Mouse (Mus musculus) left cerebral cortex, adult 18-20 months (tissue): ENCODE measurements around the gene Gtf3c1. TPM values are rescaled to one million over a fixed set of nuclear protein-coding genes. Genes with fewer than 3 reads are reported as not detected.
"Not testable (repeated sequence)": the region's sequence is repeated elsewhere in the genome, so short reads cannot be mapped to it uniquely, and the experiment has no call there.

Experiments
- DNase-seq, 2 experiments: peaks; one replicate each; pipeline ENCODE4 v3.0.0; 2021 to 2022; ENCODE audit warnings: low spot score in 2 of 2, mixed read lengths in 1 of 2
- long read RNA-seq, 2 experiments: library from polyadenylated mRNA; stranded (forward); transcript quantifications; one replicate each; pipeline ENCODE4 v2.0.0; 2021
- total RNA-seq, 2 experiments: library from RNA; stranded (reverse); gene quantifications; 2 replicates each; pipeline ENCODE4 v1.2.3; 2021

Gtf3c1 gene
- 100 to 1,000 TPM in 1 of 2 experiments, 10 to 100 TPM in 1; 97.5 to 101 TPM for total RNA-seq
- long read RNA-seq, experiment 1, full-length matches to known transcripts, result 15 of 42 reads
- long read RNA-seq, experiment 1, partial matches to known transcripts, result 19 of 42 reads
- long read RNA-seq, experiment 1, other reads (novel, unspliced or antisense), result 8 of 42 reads
- long read RNA-seq, experiment 2, full-length matches to known transcripts, result 6 of 23 reads
- long read RNA-seq, experiment 2, partial matches to known transcripts, result 15 of 23 reads
- long read RNA-seq, experiment 2, other reads (novel, unspliced or antisense), result 2 of 23 reads

DNA sequence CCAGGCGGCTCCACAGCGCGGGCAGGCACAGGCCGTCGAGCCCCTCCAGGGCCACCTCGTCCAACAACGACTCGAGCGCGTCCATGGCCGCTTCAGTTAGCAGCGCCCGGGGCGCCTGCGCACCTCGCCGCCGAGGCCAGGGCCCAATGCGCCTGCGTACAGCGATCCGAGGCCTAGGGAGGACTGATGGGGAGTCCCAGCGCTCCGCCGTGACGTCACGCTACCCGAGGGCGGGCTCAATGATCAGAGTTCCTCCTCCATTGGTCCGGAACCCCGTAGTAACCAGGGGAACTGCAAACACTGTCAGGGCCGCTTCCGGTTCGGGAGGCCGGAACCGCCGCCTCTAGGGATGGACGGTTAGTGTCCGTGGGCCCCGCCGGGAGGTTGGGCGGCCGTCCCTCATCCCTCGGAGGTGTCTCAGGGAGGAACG lies at the start of gene Gtf3c1, which contains the start of gene D430042O09Rik:
Gene Gtf3c1 (minus strand): TSS at position 188 of the 430 bp plus-strand sequence.
Gene D430042O09Rik (plus strand): TSS at position 296 of the 430 bp plus-strand sequence.
- peak; percentile 100 for DNase-seq

DNA sequence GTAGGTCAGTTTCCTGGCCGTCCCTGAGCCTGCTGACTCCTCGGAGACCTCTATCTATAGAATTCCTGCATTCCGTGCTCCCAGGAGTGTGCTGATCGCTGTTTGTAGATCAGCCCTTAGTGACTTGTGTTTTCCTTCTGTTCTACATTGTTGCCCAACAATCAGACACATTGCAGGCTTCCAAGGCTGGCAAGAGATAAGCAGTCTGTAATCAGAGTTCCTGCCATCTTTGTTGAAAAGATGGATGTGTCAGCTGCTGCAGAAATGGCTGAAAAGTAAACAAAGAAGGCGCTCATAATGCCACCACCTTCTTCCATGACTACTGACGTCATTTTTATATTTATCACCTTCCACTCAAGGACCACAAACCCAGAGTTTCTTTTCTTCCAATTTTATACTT lies 49.2 kb upstream of the Gtf3c1 start:
- DNase-seq, result no peak

GRCm38 (mm10) chr7:125753326-125753715 lies 45.7 kb upstream of the Gtf3c1 start:
- no peak for DNase-seq

- no peak for DNase-seq
Measured at GRCm38 (mm10) chr7:125752699-125753325, 45.2 kb upstream of the Gtf3c1 start.

DNA sequence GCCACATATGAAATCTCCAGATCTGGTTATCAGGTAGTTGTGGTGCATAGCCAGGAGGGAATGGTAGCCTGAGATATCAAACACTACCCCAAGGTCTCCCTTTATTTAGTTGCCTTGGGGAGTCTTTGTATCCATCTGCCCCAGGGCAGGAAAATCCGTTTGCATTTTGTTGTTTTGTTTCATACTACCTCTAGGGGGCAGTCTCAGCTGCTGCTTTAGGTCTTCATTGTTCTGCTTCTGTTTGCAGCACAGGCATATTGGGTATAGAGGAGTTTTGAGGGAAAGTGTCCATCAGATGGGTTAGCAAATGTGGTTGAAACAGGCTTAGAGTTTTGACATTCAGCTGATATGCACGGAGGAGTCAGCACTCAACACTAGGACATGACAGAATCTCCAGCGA lies 40.6 kb upstream of the Gtf3c1 start:
- no peak for DNase-seq

- no peak for DNase-seq
Measured at GRCm38 (mm10) chr7:125747316-125747690, 39.7 kb upstream of the Gtf3c1 start.

DNA sequence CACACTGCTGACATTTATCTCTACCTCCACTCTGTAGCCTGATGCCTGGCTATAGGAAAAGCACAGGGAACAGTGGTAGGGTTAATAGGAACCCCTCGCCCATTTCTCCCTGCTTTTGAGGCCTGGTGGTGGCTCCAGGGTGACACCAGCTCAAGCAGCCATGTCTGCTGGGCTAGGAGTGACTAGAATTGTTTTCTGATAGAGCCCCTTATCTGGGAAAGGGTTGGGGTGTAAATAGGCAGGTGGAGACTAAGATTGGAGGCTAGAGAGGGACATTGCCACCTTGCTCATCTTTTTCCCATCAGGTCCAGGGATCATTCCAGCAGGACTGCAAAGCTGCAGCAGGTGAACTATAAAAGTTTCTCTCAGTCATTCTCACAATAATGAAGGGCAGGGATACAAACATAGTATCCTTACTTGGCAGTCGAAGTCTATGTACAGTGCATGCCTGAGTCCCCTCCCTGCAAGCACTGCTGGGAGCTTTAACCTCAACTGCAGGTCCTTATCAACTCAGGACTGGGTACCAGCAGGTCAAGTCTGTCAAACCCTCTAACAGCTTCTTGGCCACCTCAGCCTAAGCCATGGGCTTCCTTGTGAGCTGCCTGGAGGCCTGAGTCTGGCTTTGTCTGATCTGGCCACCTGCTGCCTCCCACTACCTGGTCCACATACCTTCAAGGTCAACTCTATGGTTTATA lies 39.2 kb upstream of the Gtf3c1 start:
- DNase-seq, result no peak

DNA sequence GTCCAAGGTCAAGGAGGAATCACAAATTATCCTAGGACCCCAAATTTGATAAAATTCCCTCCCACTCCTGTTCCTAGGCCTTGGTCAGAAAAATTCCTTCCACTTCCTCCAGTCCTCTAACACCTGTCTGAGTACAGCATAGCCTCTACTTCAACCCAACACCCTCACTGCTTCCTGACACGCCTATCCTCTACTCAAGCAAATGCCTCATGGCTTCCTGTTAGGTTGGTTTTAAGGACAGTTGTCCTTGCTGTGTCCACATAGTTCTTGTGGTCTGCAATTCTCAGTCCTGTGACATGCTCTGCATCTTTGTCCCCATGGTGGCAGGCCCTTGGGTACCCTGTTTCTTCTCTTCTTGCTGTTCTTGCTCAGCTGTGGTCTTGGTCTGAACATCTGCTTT lies 37.2 kb upstream of the Gtf3c1 start:
- DNase-seq, result no peak

DNA sequence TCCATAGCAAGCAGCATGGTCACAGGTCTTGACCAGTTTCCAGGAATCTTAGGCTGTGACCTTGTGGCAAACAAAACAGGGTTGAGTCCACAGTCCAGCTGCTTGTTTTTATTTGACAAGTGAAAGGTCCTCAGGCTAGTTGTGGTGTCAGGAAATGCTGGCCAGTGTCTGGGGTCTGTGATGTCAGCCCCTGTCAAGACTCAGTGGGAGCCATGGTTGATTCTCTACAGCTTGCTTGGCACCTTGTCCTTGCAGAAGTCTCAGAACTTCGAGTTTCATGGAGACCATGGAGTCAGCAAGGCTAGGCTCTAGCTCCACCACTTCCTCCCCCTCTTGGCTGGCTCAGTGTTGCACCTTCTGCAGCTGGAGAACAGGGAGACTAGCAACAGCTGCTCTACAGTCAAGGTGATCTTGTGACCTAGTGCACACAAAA lies 33.7 kb upstream of the Gtf3c1 start:
- no peak for DNase-seq

DNA sequence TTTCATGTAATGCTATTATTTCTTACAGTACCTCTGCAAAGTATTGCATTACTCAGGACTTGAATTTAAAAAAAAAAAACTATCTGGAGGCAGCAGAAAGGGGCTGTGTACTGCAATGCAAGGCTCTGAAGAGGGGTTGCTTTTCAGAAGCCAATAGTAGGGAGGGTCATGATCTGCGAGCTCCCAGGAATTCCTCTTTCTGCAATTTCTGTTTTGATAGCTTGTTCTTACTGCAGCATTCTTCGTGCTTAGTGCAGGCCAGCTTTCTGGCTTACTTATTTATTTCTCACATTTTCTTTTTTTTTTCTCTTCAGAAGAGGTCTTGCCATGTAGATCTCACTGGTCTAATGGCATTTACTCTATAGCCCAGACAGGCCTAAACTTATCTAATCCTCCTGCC lies 32.9 kb upstream of the Gtf3c1 start:
- no peak for DNase-seq

DNA sequence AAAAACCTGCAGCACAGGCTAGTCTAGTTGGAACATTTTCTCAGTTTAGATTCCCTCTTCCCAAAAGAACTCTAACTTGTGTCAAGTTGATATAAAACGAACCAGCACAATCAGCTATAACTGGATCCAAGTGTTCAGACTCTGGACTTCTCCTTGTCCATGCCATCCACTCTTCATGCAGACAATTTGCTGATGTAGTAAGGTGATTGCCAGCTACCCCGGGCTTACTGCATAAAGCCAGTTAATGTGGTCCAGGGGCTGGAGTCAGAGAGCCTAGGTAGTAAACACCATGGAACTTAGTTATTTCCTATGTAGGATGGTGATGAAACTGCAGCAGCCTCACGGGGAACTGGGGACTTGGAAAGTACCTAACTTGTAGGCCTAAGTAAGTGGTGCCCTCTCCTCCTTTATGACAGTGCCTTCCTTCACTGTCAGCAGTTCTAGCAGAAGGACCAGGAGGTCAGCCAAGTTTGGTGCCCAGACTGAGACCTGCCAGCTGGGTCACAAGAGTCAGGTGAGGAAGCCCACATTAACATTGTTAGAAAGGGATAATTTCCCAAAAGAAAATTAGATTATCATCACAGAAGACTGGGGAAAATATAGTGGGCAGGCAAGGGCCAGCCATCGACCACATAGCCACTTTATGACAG lies 28.9 kb upstream of the Gtf3c1 start:
- no peak for DNase-seq

GRCm38 (mm10) chr7:125733791-125734190 lies 26.2 kb upstream of the Gtf3c1 start:
- no peak for DNase-seq

DNA sequence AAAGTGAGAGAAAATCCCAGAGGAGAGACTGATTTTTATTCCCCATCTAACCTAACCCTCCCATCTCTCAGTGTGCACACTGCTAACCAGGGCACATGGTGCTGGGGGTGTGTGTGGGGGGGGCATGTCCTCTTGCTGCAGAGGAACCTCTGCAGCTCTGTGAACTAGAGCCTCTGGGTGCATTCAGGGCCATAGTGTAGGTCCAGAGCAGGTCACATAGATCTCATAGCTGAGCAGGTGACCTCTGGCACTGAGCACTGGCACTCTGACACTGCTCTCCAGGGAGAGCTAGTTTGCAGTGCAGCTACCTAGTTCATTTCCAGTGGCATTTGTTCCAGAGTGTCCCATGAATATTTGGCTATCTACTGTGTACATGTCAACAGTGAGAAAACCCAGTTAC lies 24.1 kb upstream of the Gtf3c1 start:
- DNase-seq, result no peak

DNA sequence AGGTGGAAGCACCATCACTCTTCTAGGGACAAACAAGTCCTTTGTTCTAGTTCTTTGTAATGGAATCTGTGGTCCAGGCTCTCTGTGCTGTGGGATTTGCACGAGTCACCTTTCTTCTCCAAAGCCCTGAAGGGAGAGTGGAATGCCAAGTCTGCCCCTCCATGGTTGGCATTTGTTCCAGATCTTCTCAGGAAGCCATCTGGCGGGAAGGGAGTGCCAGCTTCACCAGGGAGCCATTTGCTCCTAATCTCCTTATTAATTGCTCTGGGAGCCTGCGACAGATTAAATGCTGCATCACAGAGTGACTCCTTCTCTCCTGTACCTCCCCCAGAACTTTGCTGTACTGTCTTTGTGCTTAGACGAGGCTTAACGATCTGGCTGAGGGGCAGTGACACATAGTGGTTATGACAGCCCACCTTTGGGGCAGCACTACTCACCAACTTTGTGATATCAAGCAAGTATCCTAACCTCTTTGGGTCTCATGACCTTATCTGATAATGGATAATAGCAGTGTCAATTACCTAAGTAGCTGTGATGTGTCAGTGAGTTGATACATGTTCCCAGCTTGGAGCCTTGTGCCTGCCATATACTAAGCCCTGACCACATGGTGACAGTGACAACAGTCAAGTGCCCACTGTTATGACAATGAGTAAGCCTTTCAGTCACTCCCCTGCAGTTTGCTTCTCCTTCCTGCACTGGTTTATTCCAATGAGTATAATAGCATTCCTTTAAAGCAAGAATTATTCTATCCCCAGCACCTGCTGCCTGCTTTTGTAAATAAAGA lies 15.8 kb upstream of the Gtf3c1 start:
- DNase-seq, result no peak

GRCm38 (mm10) chr7:125722127-125722526 lies 14.5 kb upstream of the Gtf3c1 start:
- no peak for DNase-seq

DNA sequence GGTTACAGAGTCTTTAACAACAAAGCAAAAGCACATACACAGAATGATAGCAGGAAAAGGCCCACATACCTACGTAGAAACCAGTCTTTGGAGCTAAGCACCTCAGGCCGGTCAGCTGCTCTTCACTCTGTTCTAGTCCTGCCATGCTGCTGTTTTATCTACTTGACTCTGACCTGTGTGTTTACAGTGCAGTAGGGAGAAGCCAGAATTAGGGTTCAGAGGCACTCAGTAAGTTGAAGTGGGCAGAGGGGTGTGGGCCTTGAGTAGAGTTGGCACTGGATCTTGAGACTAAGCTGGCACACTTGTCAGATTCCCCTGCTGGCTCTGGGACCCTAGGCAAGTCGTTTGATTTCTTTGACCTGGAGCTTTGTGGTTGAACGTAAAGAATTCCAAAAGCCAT lies 13.5 kb upstream of the Gtf3c1 start:
- DNase-seq, result no peak

DNA sequence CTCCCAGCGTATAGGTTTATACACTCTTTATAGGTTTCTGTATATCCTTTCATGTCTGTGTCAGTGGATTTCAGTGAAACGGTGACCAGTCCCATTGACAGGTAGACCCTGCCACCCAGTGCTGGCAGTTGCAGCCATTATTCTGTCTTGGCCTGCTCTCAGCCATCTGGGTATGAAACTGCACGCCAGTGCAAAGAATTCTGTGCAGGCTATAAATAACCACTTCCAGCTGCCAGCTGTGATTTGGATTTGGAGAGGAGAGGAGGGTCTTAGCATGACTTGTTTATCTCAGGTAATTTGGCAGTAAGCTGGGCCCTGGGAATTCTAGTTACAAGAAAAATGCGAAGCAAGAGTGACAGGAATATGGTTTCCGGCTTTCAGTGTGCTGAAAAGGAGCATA lies 12.8 kb upstream of the Gtf3c1 start:
- no peak for DNase-seq

- no peak for DNase-seq
Measured at GRCm38 (mm10) chr7:125717612-125718011, 10.0 kb upstream of the Gtf3c1 start.

GRCm38 (mm10) chr7:125716724-125717123 lies 9.1 kb upstream of the Gtf3c1 start:
- no peak for DNase-seq

DNA sequence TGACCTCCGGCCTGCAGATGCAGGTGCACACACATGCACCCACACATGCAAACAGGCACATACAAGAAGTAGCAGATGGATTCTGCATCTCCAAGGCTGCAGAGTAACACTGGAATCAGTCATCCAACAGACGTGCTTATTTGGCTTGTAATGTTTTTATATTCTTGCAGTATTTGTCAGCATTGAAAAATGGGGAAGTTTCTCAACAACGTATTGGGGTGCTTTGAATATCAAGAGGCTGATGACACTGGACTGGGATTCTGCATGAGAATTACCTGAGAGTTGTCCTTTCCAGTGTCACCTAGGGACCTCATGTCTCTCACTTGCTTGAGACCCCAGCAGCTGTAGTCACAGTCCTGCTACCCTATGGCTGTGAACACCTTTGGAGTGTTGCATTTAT lies 7.2 kb upstream of the Gtf3c1 start:
- DNase-seq, result no peak

GRCm38 (mm10) chr7:125713542-125714055 lies 6.0 kb upstream of the Gtf3c1 start:
- not testable (repeated sequence) for DNase-seq
